Mouse (Mus musculus) cerebellum, adult 2 months (tissue): ENCODE measurements around the gene Olfr1349. TPM values are rescaled to one million over a fixed set of nuclear protein-coding genes. Genes with fewer than 3 reads are reported as not detected.

ENCODE experiments used
- DNase-seq, 2 experiments: peaks; one replicate each; pipeline ENCODE4 v3.0.0; 2021
- H3K27ac ChIP-seq: fragments of 200-500 bp; 2 replicates; pipeline ENCODE4 v1.5.1; 2012; ENCODE audit warnings: low read length, control low read depth, inconsistent platforms; ENCODE audit not compliant: insufficient read depth
- H3K27me3 ChIP-seq: fragments of 200-500 bp; 2 replicates; pipeline ENCODE4 v1.6.1; 2012; ENCODE audit warnings: inconsistent platforms, mild to moderate bottlenecking, low read length, moderate library complexity; ENCODE audit not compliant: control insufficient read depth, insufficient read depth
- H3K4me1 ChIP-seq: fragments of 200-500 bp; 2 replicates; pipeline ENCODE4 v1.6.1; 2011; ENCODE audit warnings: low read length; ENCODE audit not compliant: control insufficient read depth, insufficient read depth
- H3K4me3 ChIP-seq: fragments of 200-500 bp; replicated peaks from 2 replicates; pipeline ENCODE3; 2011; ENCODE audit warnings: mild to moderate bottlenecking, low read depth, low read length, control low read depth; ENCODE audit not compliant: insufficient read depth
- CTCF ChIP-seq: fragments of 200-500 bp; IDR thresholded peaks from 2 replicates; pipeline ENCODE4 v1.5.1; 2011; ENCODE audit warnings: low read depth, mild to moderate bottlenecking, control low read depth, low read length, moderate library complexity, borderline replicate concordance; ENCODE audit not compliant: insufficient read depth
- POLR2A ChIP-seq: fragments of 200-500 bp; IDR thresholded peaks from 2 replicates; pipeline ENCODE4 v1.6.1; 2011; ENCODE audit warnings: low read length, control low read depth, borderline replicate concordance; ENCODE audit not compliant: insufficient read depth
- polyA plus RNA-seq: library from polyadenylated mRNA; depleted of rRNA; stranded (reverse); fragments of >200 nt; gene quantifications from 2 replicates; pipeline ENCODE4 v1.2.3, GENCODE M21; 2012; rRNA removed

The Olfr1349 gene
- polyA plus RNA-seq, 1 experiment, result not detected

DNA sequence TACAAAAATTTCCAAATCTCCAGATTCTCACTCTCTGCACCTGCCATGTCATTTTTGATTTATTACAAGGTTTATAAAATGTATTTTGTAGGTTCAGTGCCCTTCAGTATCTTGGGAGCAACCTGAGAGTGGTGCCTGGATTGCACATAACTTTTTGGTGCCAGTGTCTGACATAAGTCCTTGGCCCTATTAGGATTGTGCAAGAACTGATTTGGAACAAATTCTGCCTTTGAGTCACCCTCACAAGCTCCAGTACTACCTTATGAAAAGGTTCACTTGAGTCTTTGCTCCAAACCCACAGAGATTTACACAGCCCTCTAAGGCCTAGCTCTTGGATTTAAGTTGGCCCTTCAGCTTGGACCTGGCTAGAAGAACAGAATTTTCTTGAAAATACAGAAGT, 55.8 kb downstream of the Olfr1349 start, which contains the start of gene Olfr1346:
Gene Olfr1346 (plus strand): TSS at position 151 of the 400 bp plus-strand sequence.
- no peaks in the 10 kb centered on the region for H3K4me1 ChIP-seq
- H3K27ac ChIP-seq, result no peak within 1 kb of the TSS
- no peaks in the 10 kb centered on the region for H3K27me3 ChIP-seq

More for the DNA sequence above, 55.8 kb downstream of the Olfr1349 start, which contains the start of gene Olfr1346:
- no peak within 1 kb of the TSS for H3K4me3 ChIP-seq
- no peak for DNase-seq
- TF ChIP-seq POLR2A (no peak), CTCF (no peak)

Other genes with a start within 250 kb of the Olfr1349 start
- 7.9 and 8.8 TPM in 2 replicates for gene Zfp667, start 236.4 kb downstream of the Olfr1349 start, polyA plus RNA-seq
- gene Zfp583, start 191.7 kb downstream of the Olfr1349 start, polyA plus RNA-seq, result 5.6 and 6.9 TPM in 2 replicates
- gene Gm3854, start 179.2 kb downstream of the Olfr1349 start, polyA plus RNA-seq, result 3.0 and 3.2 TPM in 2 replicates
- 4.7 and 5.6 TPM in 2 replicates for gene Zfp78, start 159.7 kb downstream of the Olfr1349 start, polyA plus RNA-seq
- 8.7 and 9.4 TPM in 2 replicates for gene Zfp28, start 139.7 kb downstream of the Olfr1349 start, polyA plus RNA-seq
- 16.1 and 19.1 TPM in 2 replicates for gene Smim17, start 124.2 kb downstream of the Olfr1349 start, polyA plus RNA-seq
- gene Gm20715, start 112.7 kb downstream of the Olfr1349 start, polyA plus RNA-seq, result 0.22 and 0.31 TPM in 2 replicates
- gene Olfr1344, start 84.3 kb downstream of the Olfr1349 start, polyA plus RNA-seq, result 2.3 and 2.7 TPM in 2 replicates
- gene Olfr1336, start 66.8 kb downstream of the Olfr1349 start, polyA plus RNA-seq, result not detected in 2 replicates
- gene Olfr1346, start 55.8 kb downstream of the Olfr1349 start, polyA plus RNA-seq, result not detected in 2 replicates
- not detected in 2 replicates for gene Olfr5, start 36.0 kb downstream of the Olfr1349 start, polyA plus RNA-seq
- gene Olfr1347, start 23.2 kb downstream of the Olfr1349 start, polyA plus RNA-seq, result not detected in 2 replicates
- not detected in 2 replicates for gene Olfr1348, start 14.2 kb downstream of the Olfr1349 start, polyA plus RNA-seq
- not detected in 2 replicates for gene Olfr1350, start 41.9 kb upstream of the Olfr1349 start, polyA plus RNA-seq
- 4.4 and 5.6 TPM in 2 replicates for gene Zim1, start 173.5 kb upstream of the Olfr1349 start, polyA plus RNA-seq
- 195 TPM in 2 replicates for gene Peg3, start 207.5 kb upstream of the Olfr1349 start, polyA plus RNA-seq
- 17.1 and 17.8 TPM in 2 replicates for gene Usp29, start 207.6 kb upstream of the Olfr1349 start, polyA plus RNA-seq